Mouse (Mus musculus) liver, adult 2 months (tissue): ENCODE results near the gene Cubn. TPM values are rescaled to one million over a fixed set of nuclear protein-coding genes. Genes with fewer than 3 reads are reported as not detected.
A peak's percentile ranks its signal among the peaks of the same experiment; 100 is the strongest.

ENCODE experiments used
- DNase-seq: peaks from one replicate; pipeline ENCODE4 v3.0.0-alpha.2; 2011; ENCODE audit warnings: low read depth, low spot score; ENCODE audit errors: extremely low read depth
- H3K27ac ChIP-seq: fragments of 200-500 bp; replicated peaks from 2 replicates; pipeline ENCODE4 v1.5.1; 2012; ENCODE audit warnings: low read depth, mild to moderate bottlenecking, control low read depth, inconsistent platforms, low read length; ENCODE audit not compliant: insufficient read depth
- H3K27me3 ChIP-seq: fragments of 200-500 bp; 2 replicates; pipeline ENCODE4 v1.6.1; 2012; ENCODE audit warnings: mild to moderate bottlenecking, moderate library complexity, low read length, inconsistent platforms; ENCODE audit not compliant: control insufficient read depth, insufficient read depth
- H3K36me3 ChIP-seq: fragments of 200-500 bp; 2 replicates; pipeline ENCODE4 v1.6.1; 2012; ENCODE audit warnings: low read length, inconsistent platforms; ENCODE audit not compliant: control insufficient read depth, insufficient read depth
- H3K4me1 ChIP-seq: fragments of 200-500 bp; 2 replicates; pipeline ENCODE4 v1.6.1; 2011; ENCODE audit warnings: low read length; ENCODE audit not compliant: control insufficient read depth, insufficient read depth
- H3K4me3 ChIP-seq: fragments of 200-500 bp; 2 replicates; pipeline ENCODE4 v1.5.1; 2011; ENCODE audit warnings: low read depth, mild to moderate bottlenecking, control low read depth, low read length, moderate library complexity; ENCODE audit not compliant: insufficient read depth
- H3K79me2 ChIP-seq: fragments of 200-500 bp; 2 replicates; pipeline ENCODE4 v1.6.1; 2012; ENCODE audit warnings: inconsistent platforms, mild to moderate bottlenecking, low read length, moderate library complexity; ENCODE audit not compliant: control insufficient read depth, insufficient read depth
- H3K9ac ChIP-seq: fragments of 200-500 bp; 2 replicates; pipeline ENCODE4 v1.6.1; 2012; ENCODE audit warnings: low read depth, mild to moderate bottlenecking, control low read depth, inconsistent platforms, low read length
- CTCF ChIP-seq: fragments of 200-500 bp; IDR thresholded peaks from 2 replicates; pipeline ENCODE4 v1.5.1; 2011; ENCODE audit warnings: low read depth, low read length, control low read depth
- POLR2A ChIP-seq: fragments of 200-500 bp; IDR thresholded peaks from 2 replicates; pipeline ENCODE4 v1.6.1; 2011; ENCODE audit warnings: low read length, control low read depth; ENCODE audit not compliant: insufficient read depth; ENCODE audit errors: extremely low read depth
- WGBS: fragments of 180-500 bp; shearing (Covaris S2); methylation state at CpG from one replicate; pipeline ENCODE4 v1.1.7; 2018; 5-methylcytosine and 5-hydroxymethylcytosine counted together
- polyA plus RNA-seq: library from polyadenylated mRNA; depleted of rRNA; stranded (reverse); fragments of >200 nt; gene quantifications from 2 replicates; pipeline ENCODE4 v1.2.3, GENCODE M21; 2012
- total RNA-seq: library from RNA; depleted of rRNA; stranded (reverse); fragments of >200 nt; gene quantifications from 2 replicates; pipeline ENCODE4 v1.2.3, GENCODE M21; 2014

The Cubn gene
- total and polyA plus RNA-seq, 2 experiments, result not detected

- no peak overlapping the region for H3K9ac ChIP-seq
- no peaks in the 10 kb centered on the region for H3K27me3 ChIP-seq
- no peaks in the 10 kb centered on the region for H3K36me3 ChIP-seq
- no peak overlapping the region for H3K27ac ChIP-seq
- DNase-seq, result peak; percentile 6
- 94% methylated on average over 3 of the region's 3 CpGs for WGBS
- H3K4me1 ChIP-seq, result no peaks in the 10 kb centered on the region
- TF ChIP-seq CTCF, result no peak
- TF ChIP-seq POLR2A, result no peak
- no peaks in the 10 kb centered on the region for H3K79me2 ChIP-seq
- H3K4me3 ChIP-seq, result no peak overlapping the region
Observed at GRCm38 (mm10) chr2:13438275-13438845, 53.3 kb downstream of the Cubn start.

GRCm38 (mm10) chr2:13432002-13432401 lies 59.6 kb downstream of the Cubn start:
- no peaks in the 10 kb centered on the region for H3K4me1 ChIP-seq
- TF ChIP-seq POLR2A (no peak), CTCF (no peak)
- WGBS, result 85% methylated on average over 4 of the region's 4 CpGs
- H3K9ac ChIP-seq, result no peak overlapping the region
- no peak overlapping the region for H3K27ac ChIP-seq
- H3K4me3 ChIP-seq, result no peak overlapping the region
- H3K27me3 ChIP-seq, result no peaks in the 10 kb centered on the region
- no peak for DNase-seq
- no peaks in the 10 kb centered on the region for H3K36me3 ChIP-seq
- H3K79me2 ChIP-seq, result no peaks in the 10 kb centered on the region

GRCm38 (mm10) chr2:13421974-13422760 lies 69.4 kb downstream of the Cubn start:
- Histone ChIP-seq H3K27ac (no peak overlapping the region), H3K79me2 (no peaks in the 10 kb centered on the region), H3K4me1 (no peaks in the 10 kb centered on the region), H3K36me3 (no peaks in the 10 kb centered on the region), H3K27me3 (no peaks in the 10 kb centered on the region), H3K4me3 (no peak overlapping the region), H3K9ac (no peak overlapping the region)
- 93% methylated on average over 14 of the region's 14 CpGs for WGBS
- TF ChIP-seq CTCF (no peak), POLR2A (no peak)
- no peak for DNase-seq

- Histone ChIP-seq H3K27me3 (no peaks in the 10 kb centered on the region), H3K79me2 (no peaks in the 10 kb centered on the region), H3K4me1 (peaks cover 3% of the 10 kb centered on the region; the same call in 1 of the 2 replicates), H3K36me3 (no peaks in the 10 kb centered on the region), H3K4me3 (no peak overlapping the region), H3K27ac (no peak overlapping the region), H3K9ac (no peak overlapping the region)
- TF ChIP-seq CTCF (no peak), POLR2A (no peak)
- 80% methylated on average over 3 of the region's 3 CpGs for whole genome bisulfite sequencing
- DNase-seq, result no peak
Observed at GRCm38 (mm10) chr2:13416765-13417524, 74.7 kb downstream of the Cubn start.

GRCm38 (mm10) chr2:13413520-13414178 lies 78.0 kb downstream of the Cubn start:
- 65% methylated on average over 4 of the region's 4 CpGs for WGBS

More at GRCm38 (mm10) chr2:13413520-13414178, 78.0 kb downstream of the Cubn start:
- no peaks in the 10 kb centered on the region for H3K36me3 ChIP-seq
- no peak overlapping the region for H3K4me3 ChIP-seq
- no peaks in the 10 kb centered on the region for H3K27me3 ChIP-seq
- TF ChIP-seq POLR2A (no peak), CTCF (no peak)
- 0 out of 2 replicates have a peak overlapping the region, but pooled peaks have one; percentile 41 for H3K27ac ChIP-seq
- peaks cover 3% of the 10 kb centered on the region; the same call in 1 of the 2 replicates for H3K4me1 ChIP-seq
- H3K79me2 ChIP-seq, result no peaks in the 10 kb centered on the region
- peak; percentile 37 for DNase-seq
- no peak overlapping the region for H3K9ac ChIP-seq
